Mouse (Mus musculus) small intestine, adult 2 months (tissue): Measurements from ENCODE around the gene Edem2.

Source experiments
- CTCF ChIP-seq: fragments of 200-500 bp; IDR thresholded peaks from 2 replicates; pipeline ENCODE4 v1.5.1; 2012; ENCODE audit warnings: low read depth, mild to moderate bottlenecking, control low read depth, inconsistent platforms, low read length, moderate library complexity, mixed read lengths; ENCODE audit not compliant: insufficient replicate concordance, insufficient read length; ENCODE audit errors: extremely low read depth
- POLR2A ChIP-seq: fragments of 200-500 bp; IDR thresholded peaks from 2 replicates; pipeline ENCODE4 v1.6.1; 2012; ENCODE audit warnings: low read depth, mild to moderate bottlenecking, control low read depth, inconsistent platforms, low read length, moderate library complexity

GRCm38 (mm10) chr2:155701399-155701919 is 27.8 kb downstream of the Edem2 start:
- TF ChIP-seq CTCF, result no peak
- no peak for TF ChIP-seq POLR2A
